Mouse (Mus musculus) bone marrow macrophage, adult 2 months (primary cell): ENCODE results near the gene Fbxo28.

ENCODE experiments used
- CTCF ChIP-seq: IDR thresholded peaks from 2 replicates; pipeline ENCODE4 v1.5.1; 2012; ENCODE audit warnings: low read depth, mild to moderate bottlenecking, low read length, moderate library complexity
- POLR2A ChIP-seq: IDR thresholded peaks from 2 replicates; pipeline ENCODE4 v1.6.1; 2012; ENCODE audit warnings: mild to moderate bottlenecking, low read depth, low read length, borderline replicate concordance

GRCm38 (mm10) chr1:182358133-182358532, 16.7 kb upstream of the Fbxo28 start:
- no peak for TF ChIP-seq POLR2A
- no peak for TF ChIP-seq CTCF
